Mouse (Mus musculus) bone marrow, adult 2 months (tissue): ENCODE data around the gene Pkd1l2. TPM values are rescaled to one million over a fixed set of nuclear protein-coding genes. Genes with fewer than 3 reads are reported as not detected.

Experiments
- H3K27ac ChIP-seq: fragments of 200-500 bp; 2 replicates; pipeline ENCODE4 v1.5.1; 2012; ENCODE audit warnings: low read depth, mild to moderate bottlenecking, control low read depth, inconsistent platforms, low read length; ENCODE audit not compliant: control insufficient read depth, poor library complexity, insufficient read depth
- H3K4me1 ChIP-seq: fragments of 200-500 bp; 2 replicates; pipeline ENCODE4 v1.6.1; 2011; ENCODE audit warnings: low read length; ENCODE audit not compliant: control insufficient read depth, insufficient read depth
- H3K4me3 ChIP-seq: fragments of 200-500 bp; replicated peaks from 2 replicates; pipeline ENCODE3; 2011; ENCODE audit warnings: mild to moderate bottlenecking, low read depth, low read length, control low read depth; ENCODE audit not compliant: control insufficient read depth
- CTCF ChIP-seq: fragments of 200-500 bp; IDR thresholded peaks from 2 replicates; pipeline ENCODE4 v1.5.1; 2011; ENCODE audit warnings: low read length, control low read depth; ENCODE audit not compliant: control insufficient read depth, insufficient read depth
- POLR2A ChIP-seq: fragments of 200-500 bp; IDR thresholded peaks from 2 replicates; pipeline ENCODE4 v1.6.1; 2011; ENCODE audit warnings: low read depth, mild to moderate bottlenecking, control low read depth, low read length, borderline replicate concordance; ENCODE audit not compliant: control insufficient read depth
- WGBS: fragments of 180-500 bp; shearing (Covaris S2); methylation state at CpG from one replicate; pipeline ENCODE4 v1.1.7; 2018; 5-methylcytosine and 5-hydroxymethylcytosine counted together
- polyA plus RNA-seq: library from polyadenylated mRNA; stranded (reverse); fragments of >200 nt; gene quantifications from 2 replicates; pipeline ENCODE4 v1.2.4, GENCODE M21; 2011; ENCODE audit warnings: low replicate concordance; ENCODE audit not compliant: missing spikeins, insufficient read depth, insufficient read length

Pkd1l2 gene
- polyA plus RNA-seq, 1 experiment: not detected

- H3K4me3 ChIP-seq: no peak overlapping the region
Measured at GRCm38 (mm10) chr8:117115676-117116446, 33.6 kb upstream of the Pkd1l2 start.

GRCm38 (mm10) chr8:117115094-117115493 is 32.8 kb upstream of the Pkd1l2 start:
- 42% methylated on average over 6 of the region's 6 CpGs for WGBS
- Histone ChIP-seq H3K4me3 (no peak overlapping the region), H3K27ac (no peak overlapping the region), H3K4me1 (no peaks in the 10 kb centered on the region; the same call in 1 of the 2 replicates)
- TF ChIP-seq POLR2A (no peak), CTCF (no peak)

More at GRCm38 (mm10) chr8:117115676-117116446, 33.6 kb upstream of the Pkd1l2 start:
- 0 out of 2 replicates have a peak, but pooled peaks have one; percentile 19 for TF ChIP-seq CTCF
- TF ChIP-seq POLR2A: no peak
- Histone ChIP-seq H3K27ac (peak overlapping the region; percentile 31; the same call in 1 of the 2 replicates), H3K4me1 (no peaks in the 10 kb centered on the region; the same call in 1 of the 2 replicates)
- 21% methylated on average over 13 of the region's 13 CpGs for WGBS

- WGBS: 34% methylated on average over 8 of the region's 8 CpGs
- H3K4me1 ChIP-seq: no peaks in the 10 kb centered on the region; the same call in 1 of the 2 replicates
- no peak overlapping the region for H3K4me3 ChIP-seq
- no peak for TF ChIP-seq POLR2A
- TF ChIP-seq CTCF: no peak
- H3K27ac ChIP-seq: no peak overlapping the region
Measured at GRCm38 (mm10) chr8:117112261-117112660, 30.0 kb upstream of the Pkd1l2 start.

DNA sequence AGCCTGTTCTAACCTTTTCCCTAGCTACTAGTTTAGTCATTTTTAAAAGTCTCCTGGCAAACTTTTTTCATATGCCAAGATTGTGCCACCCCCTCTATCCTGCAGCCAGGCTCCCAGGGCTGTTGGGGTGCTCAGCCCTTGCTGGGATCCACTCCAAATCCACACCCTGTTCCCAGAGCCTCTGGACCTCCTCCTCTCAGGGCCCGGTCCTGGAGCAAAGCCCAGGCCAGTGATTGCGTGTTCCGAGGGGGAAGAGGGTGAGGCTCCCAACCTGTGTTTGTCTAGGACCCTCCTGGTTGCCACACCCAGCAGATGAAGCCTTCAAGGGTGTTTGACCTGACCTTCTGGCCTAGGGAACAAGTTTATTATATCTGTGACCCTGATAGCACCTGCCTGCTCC is 29.4 kb upstream of the Pkd1l2 start:
- Histone ChIP-seq H3K4me1 (no peaks in the 10 kb centered on the region; the same call in 1 of the 2 replicates), H3K4me3 (no peak overlapping the region), H3K27ac (no peak overlapping the region)
- 78% methylated on average over 3 of the region's 3 CpGs for WGBS
- TF ChIP-seq POLR2A (no peak), CTCF (no peak)

DNA sequence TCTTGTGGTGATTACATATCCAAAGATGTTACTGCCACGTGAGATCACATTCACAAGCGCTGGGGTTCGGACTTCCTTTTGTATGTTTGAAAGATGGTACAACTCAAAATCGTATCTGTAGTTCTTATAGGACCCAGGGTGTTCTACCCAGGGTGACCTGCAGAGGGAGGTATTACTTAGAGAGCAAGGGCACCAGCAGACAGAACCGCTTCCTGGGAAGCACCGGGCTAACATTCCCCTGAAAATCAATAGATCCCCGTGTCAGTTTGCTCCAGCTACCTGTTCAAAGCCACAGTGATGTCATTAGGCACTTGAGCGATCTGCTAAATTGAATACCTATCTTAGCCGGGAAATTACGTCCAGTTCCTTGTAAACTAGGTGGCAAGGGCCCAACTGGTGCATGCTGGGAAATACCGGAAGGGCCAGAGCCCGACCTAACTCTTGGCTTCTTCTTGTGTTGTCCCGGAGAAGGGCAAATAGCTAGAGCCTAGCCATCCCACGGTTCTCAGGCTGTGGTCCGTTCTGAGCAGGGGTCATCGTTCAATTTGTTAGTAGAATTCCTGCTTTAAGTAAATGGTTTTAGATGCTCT is 27.6 kb upstream of the Pkd1l2 start:
- 56% methylated on average over 16 of the region's 16 CpGs for WGBS
- Histone ChIP-seq H3K4me3 (no peak overlapping the region), H3K27ac (no peak overlapping the region), H3K4me1 (no peaks in the 10 kb centered on the region; the same call in 1 of the 2 replicates)
- TF ChIP-seq POLR2A (no peak), CTCF (peak; percentile 39; the same call in 1 of the 2 replicates)

DNA sequence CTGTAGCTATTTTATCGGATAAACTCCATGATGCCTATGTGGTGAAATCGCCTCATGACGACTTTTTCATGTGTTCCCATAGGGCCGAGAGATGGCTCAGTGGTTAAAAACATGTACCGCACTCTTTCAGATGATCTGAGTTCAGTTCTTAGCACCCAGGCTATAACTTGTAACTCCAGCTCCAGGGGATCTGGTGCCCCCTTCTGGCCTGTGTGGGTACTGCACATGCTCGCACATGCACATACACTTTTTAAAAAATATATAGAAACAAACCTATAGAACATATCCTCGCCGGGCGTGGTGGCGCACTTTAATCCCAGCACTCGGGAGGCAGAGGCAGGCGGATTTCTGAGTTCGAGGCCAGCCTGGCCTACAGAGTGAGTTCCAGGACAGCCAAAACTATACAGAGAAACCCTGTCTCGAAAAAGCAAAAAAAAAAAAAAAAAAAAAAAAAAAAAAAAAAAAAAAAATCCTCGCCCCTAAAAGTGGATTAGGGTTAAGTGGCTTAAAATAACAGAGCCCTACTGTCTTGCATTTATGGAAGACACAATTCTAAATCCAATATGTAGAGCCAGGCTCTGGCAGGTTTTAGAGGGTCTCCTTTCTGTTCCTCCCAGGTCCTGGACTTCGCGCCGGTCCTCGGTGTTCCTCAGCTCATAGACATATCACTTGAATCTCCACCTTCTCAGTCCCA is 26.9 kb upstream of the Pkd1l2 start:
- 91% methylated on average over 19 of the region's 19 CpGs for WGBS
- Histone ChIP-seq H3K27ac (no peak overlapping the region), H3K4me3 (no peak overlapping the region), H3K4me1 (no peaks in the 10 kb centered on the region; the same call in 1 of the 2 replicates)
- TF ChIP-seq CTCF (peak; percentile 51; the same call in 1 of the 2 replicates), POLR2A (no peak)

GRCm38 (mm10) chr8:117107533-117107932 is 25.3 kb upstream of the Pkd1l2 start:
- Histone ChIP-seq H3K4me3 (no peak overlapping the region), H3K27ac (no peak overlapping the region), H3K4me1 (no peaks in the 10 kb centered on the region; the same call in 1 of the 2 replicates)
- peak; percentile 93 for TF ChIP-seq CTCF
- no peak for TF ChIP-seq POLR2A
- 9% methylated on average over 9 of the region's 9 CpGs for WGBS
